Mouse (Mus musculus): ENCODE data around the gene 4833423E24Rik. TPM values are rescaled to one million over a fixed set of nuclear protein-coding genes. Genes with fewer than 3 reads are reported as not detected.

4833423E24Rik gene
- polyA plus RNA-seq (2014; fragmentation: Nextera tagmentation; extraction: Ambion mirVana), result not detected in 2 replicates

- DNase-seq (ENCODE audit: low spot score) (no peak), ATAC-seq (ENCODE audit: insufficient read depth, low FRiP score, low TSS enrichment) (no peak)
- Histone ChIP-seq H3K27me3 (ENCODE audit: control insufficient read depth, insufficient read depth, low read length) (no peaks in the 10 kb centered on the region), H3K4me1 (ENCODE audit: control insufficient read depth, insufficient read depth, low read length) (no peaks in the 10 kb centered on the region), H3K9me3 (ENCODE audit: control insufficient read depth, low read length) (no peaks in the 10 kb centered on the region), H3K36me3 (ENCODE audit: control insufficient read depth, insufficient read depth, low read length) (no peaks in the 10 kb centered on the region), H3K4me2 (ENCODE audit: low read depth) (no peak within 1 kb of the TSS), H3K9ac (ENCODE audit: low read length) (no peak within 1 kb of the TSS), H3K27ac (ENCODE audit: low read depth, low read length) (no peak within 1 kb of the TSS), H3K4me3 (ENCODE audit: low read depth, low read length) (no peak within 1 kb of the TSS)
- WGBS, result 50% methylated on average over 3 of the region's 4 CpGs
These were observed at the start of gene 4833423E24Rik for GRCm38 (mm10) chr2:85518879-85519278. 4833423E24Rik (minus strand) TSS chr2:85519024.

- DNase-seq (ENCODE audit: low spot score) (peak; percentile 42), ATAC-seq (ENCODE audit: insufficient read depth, low FRiP score, low TSS enrichment) (peak; percentile 83)
- Histone ChIP-seq H3K4me2 (ENCODE audit: low read depth) (no peak overlapping the region), H3K9me3 (ENCODE audit: control insufficient read depth, low read length) (no peaks in the 10 kb centered on the region), H3K4me3 (ENCODE audit: low read depth, low read length) (no peak overlapping the region), H3K9ac (ENCODE audit: low read length) (no peak overlapping the region), H3K36me3 (ENCODE audit: control insufficient read depth, insufficient read depth, low read length) (no peaks in the 10 kb centered on the region), H3K27ac (ENCODE audit: low read depth, low read length) (no peak overlapping the region), H3K27me3 (ENCODE audit: control insufficient read depth, insufficient read depth, low read length) (no peaks in the 10 kb centered on the region), H3K4me1 (ENCODE audit: control insufficient read depth, insufficient read depth, low read length) (no peaks in the 10 kb centered on the region)
- 24% methylated on average over 4 of the region's 4 CpGs for WGBS
These were observed 42.4 kb upstream of the 4833423E24Rik start for GRCm38 (mm10) chr2:85561187-85561586.

GRCm38 (mm10) chr2:85560226-85560625, 41.4 kb upstream of the 4833423E24Rik start:
- 74% methylated on average over 4 of the region's 4 CpGs for WGBS

GRCm38 (mm10) chr2:85554806-85555205, 36.0 kb upstream of the 4833423E24Rik start:
- DNase-seq (ENCODE audit: low spot score) (no peak), ATAC-seq (ENCODE audit: insufficient read depth, low FRiP score, low TSS enrichment) (no peak)
- Histone ChIP-seq H3K9me3 (ENCODE audit: control insufficient read depth, low read length) (no peaks in the 10 kb centered on the region), H3K27me3 (ENCODE audit: control insufficient read depth, insufficient read depth, low read length) (no peaks in the 10 kb centered on the region), H3K36me3 (ENCODE audit: control insufficient read depth, insufficient read depth, low read length) (no peaks in the 10 kb centered on the region), H3K4me1 (ENCODE audit: control insufficient read depth, insufficient read depth, low read length) (no peaks in the 10 kb centered on the region), H3K27ac (ENCODE audit: low read depth, low read length) (no peak overlapping the region), H3K4me2 (ENCODE audit: low read depth) (no peak overlapping the region), H3K9ac (ENCODE audit: low read length) (no peak overlapping the region), H3K4me3 (ENCODE audit: low read depth, low read length) (no peak overlapping the region)
- 74% methylated on average over 1 of the region's 1 CpGs for WGBS

More at GRCm38 (mm10) chr2:85560226-85560625, 41.4 kb upstream of the 4833423E24Rik start:
- H3K36me3 ChIP-seq (ENCODE audit: control insufficient read depth, insufficient read depth, low read length), result no peaks in the 10 kb centered on the region
- DNase-seq (ENCODE audit: low spot score) (no peak), ATAC-seq (ENCODE audit: insufficient read depth, low FRiP score, low TSS enrichment) (no peak)
- H3K4me2 ChIP-seq (ENCODE audit: low read depth), result no peak overlapping the region
- H3K9me3 ChIP-seq (ENCODE audit: control insufficient read depth, low read length), result no peaks in the 10 kb centered on the region
- no peak overlapping the region for H3K27ac ChIP-seq (ENCODE audit: low read depth, low read length)
- H3K4me3 ChIP-seq (ENCODE audit: low read depth, low read length), result no peak overlapping the region
- no peaks in the 10 kb centered on the region for H3K4me1 ChIP-seq (ENCODE audit: control insufficient read depth, insufficient read depth, low read length)
- H3K27me3 ChIP-seq (ENCODE audit: control insufficient read depth, insufficient read depth, low read length), result no peaks in the 10 kb centered on the region
- H3K9ac ChIP-seq (ENCODE audit: low read length), result no peak overlapping the region

DNA sequence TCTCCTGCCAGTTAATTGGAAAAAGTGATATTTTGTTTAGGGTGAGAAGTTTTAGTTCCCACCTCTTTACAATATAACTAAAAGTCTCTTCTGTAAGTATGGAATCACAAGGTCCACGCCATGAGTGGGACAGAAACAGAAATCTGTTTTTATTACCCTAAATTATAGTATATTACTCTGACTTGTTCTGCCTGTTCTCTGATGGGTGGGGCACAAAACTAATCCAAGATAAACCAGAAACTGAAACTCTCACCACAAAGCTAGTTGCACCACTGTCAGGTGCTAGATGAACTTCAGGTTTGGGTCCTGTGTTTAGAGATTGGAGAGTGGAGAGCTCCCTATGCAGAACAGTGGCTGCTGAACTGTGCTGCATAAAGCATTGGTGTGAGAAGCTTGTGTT, 15.1 kb upstream of the 4833423E24Rik start:
- DNase-seq (ENCODE audit: low spot score) (no peak), ATAC-seq (ENCODE audit: insufficient read depth, low FRiP score, low TSS enrichment) (no peak)
- 85% methylated on average over 1 of the region's 1 CpGs for WGBS
- no peak overlapping the region for H3K9ac ChIP-seq (ENCODE audit: low read length)
- no peaks in the 10 kb centered on the region for H3K27me3 ChIP-seq (ENCODE audit: control insufficient read depth, insufficient read depth, low read length)
- H3K4me3 ChIP-seq (ENCODE audit: low read depth, low read length), result no peak overlapping the region
- H3K27ac ChIP-seq (ENCODE audit: low read depth, low read length), result no peak overlapping the region
- H3K36me3 ChIP-seq (ENCODE audit: control insufficient read depth, insufficient read depth, low read length), result no peaks in the 10 kb centered on the region
- no peak overlapping the region for H3K4me2 ChIP-seq (ENCODE audit: low read depth)
- H3K4me1 ChIP-seq (ENCODE audit: control insufficient read depth, insufficient read depth, low read length), result no peaks in the 10 kb centered on the region
- H3K9me3 ChIP-seq (ENCODE audit: control insufficient read depth, low read length), result no peaks in the 10 kb centered on the region

- Histone ChIP-seq H3K36me3 (ENCODE audit: control insufficient read depth, insufficient read depth, low read length) (no peaks in the 10 kb centered on the region), H3K4me2 (ENCODE audit: low read depth) (no peak overlapping the region), H3K9ac (ENCODE audit: low read length) (no peak overlapping the region), H3K4me3 (ENCODE audit: low read depth, low read length) (no peak overlapping the region), H3K27ac (ENCODE audit: low read depth, low read length) (no peak overlapping the region), H3K4me1 (ENCODE audit: control insufficient read depth, insufficient read depth, low read length) (no peaks in the 10 kb centered on the region), H3K27me3 (ENCODE audit: control insufficient read depth, insufficient read depth, low read length) (no peaks in the 10 kb centered on the region), H3K9me3 (ENCODE audit: control insufficient read depth, low read length) (no peaks in the 10 kb centered on the region)
- ATAC-seq (ENCODE audit: insufficient read depth, low FRiP score, low TSS enrichment) (no peak), DNase-seq (ENCODE audit: low spot score) (no peak)
- WGBS, result 82% methylated on average over 2 of the region's 2 CpGs
These were observed 13.4 kb upstream of the 4833423E24Rik start for GRCm38 (mm10) chr2:85532082-85532778.

GRCm38 (mm10) chr2:85522859-85523489, 4.2 kb upstream of the 4833423E24Rik start:
- Histone ChIP-seq H3K4me3 (ENCODE audit: low read depth, low read length) (no peak overlapping the region), H3K9ac (ENCODE audit: low read length) (no peak overlapping the region), H3K4me2 (ENCODE audit: low read depth) (no peak overlapping the region), H3K27ac (ENCODE audit: low read depth, low read length) (no peak overlapping the region), H3K27me3 (ENCODE audit: control insufficient read depth, insufficient read depth, low read length) (no peaks in the 10 kb centered on the region), H3K4me1 (ENCODE audit: control insufficient read depth, insufficient read depth, low read length) (no peaks in the 10 kb centered on the region), H3K36me3 (ENCODE audit: control insufficient read depth, insufficient read depth, low read length) (no peaks in the 10 kb centered on the region), H3K9me3 (ENCODE audit: control insufficient read depth, low read length) (no peaks in the 10 kb centered on the region)
- 82% methylated on average over 2 of the region's 2 CpGs for WGBS
- no peak for DNase-seq (ENCODE audit: low spot score)
- ATAC-seq (ENCODE audit: insufficient read depth, low FRiP score, low TSS enrichment), result no peak

DNA sequence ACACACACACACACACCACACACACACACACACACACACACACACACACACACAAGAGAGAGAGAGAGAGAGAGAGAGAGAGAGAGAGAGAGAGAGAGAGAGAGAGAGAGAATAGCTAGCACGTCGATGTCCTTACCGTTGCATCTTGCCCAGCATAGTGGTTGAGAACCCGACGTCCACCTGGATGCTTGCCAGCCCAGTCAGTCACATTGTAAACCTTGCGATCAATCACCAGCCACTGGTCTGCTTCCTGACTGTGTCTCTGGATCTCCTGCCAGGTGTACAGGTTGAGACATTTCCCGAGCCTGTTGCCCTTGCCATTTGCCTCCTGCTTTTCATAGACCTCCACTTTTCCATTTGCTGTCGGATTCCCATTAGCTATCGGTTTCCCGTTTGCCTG, 532 bp downstream of the 4833423E24Rik start:
- 88% methylated on average over 10 of the region's 10 CpGs for WGBS
- ATAC-seq (ENCODE audit: insufficient read depth, low FRiP score, low TSS enrichment) (no peak), DNase-seq (ENCODE audit: low spot score) (no peak)
- Histone ChIP-seq H3K9me3 (ENCODE audit: control insufficient read depth, low read length) (no peaks in the 10 kb centered on the region), H3K4me2 (ENCODE audit: low read depth) (no peak overlapping the region), H3K27me3 (ENCODE audit: control insufficient read depth, insufficient read depth, low read length) (no peaks in the 10 kb centered on the region), H3K36me3 (ENCODE audit: control insufficient read depth, insufficient read depth, low read length) (no peaks in the 10 kb centered on the region), H3K9ac (ENCODE audit: low read length) (no peak overlapping the region), H3K4me3 (ENCODE audit: low read depth, low read length) (no peak overlapping the region), H3K4me1 (ENCODE audit: control insufficient read depth, insufficient read depth, low read length) (no peaks in the 10 kb centered on the region), H3K27ac (ENCODE audit: low read depth, low read length) (no peak overlapping the region)

DNA sequence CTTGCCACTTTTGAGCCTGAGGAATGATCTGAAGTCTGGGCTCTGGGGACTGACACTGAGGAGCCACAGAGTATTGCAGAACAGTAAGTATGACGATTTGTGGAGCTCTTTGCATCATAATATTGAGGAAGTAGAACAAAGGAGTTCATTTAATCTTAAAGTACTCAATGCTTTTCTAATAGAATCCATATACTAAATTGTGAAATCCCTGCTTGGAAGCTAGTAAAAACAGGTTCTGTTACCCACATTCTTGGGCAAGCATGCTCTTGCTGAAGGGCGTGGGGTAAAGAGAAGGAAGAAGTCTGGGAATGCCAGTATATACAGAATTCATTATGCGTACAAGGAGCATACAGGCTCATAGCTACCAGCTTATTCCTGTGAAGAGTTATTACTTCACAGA, 8.4 kb downstream of the 4833423E24Rik start:
- H3K27ac ChIP-seq (ENCODE audit: low read depth, low read length), result no peak overlapping the region
- no peaks in the 10 kb centered on the region for H3K27me3 ChIP-seq (ENCODE audit: control insufficient read depth, insufficient read depth, low read length)
- H3K4me3 ChIP-seq (ENCODE audit: low read depth, low read length), result no peak overlapping the region
- H3K4me1 ChIP-seq (ENCODE audit: control insufficient read depth, insufficient read depth, low read length), result no peaks in the 10 kb centered on the region
- no peaks in the 10 kb centered on the region for H3K36me3 ChIP-seq (ENCODE audit: control insufficient read depth, insufficient read depth, low read length)
- H3K9ac ChIP-seq (ENCODE audit: low read length), result no peak overlapping the region
- no peak for DNase-seq (ENCODE audit: low spot score)
- ATAC-seq (ENCODE audit: insufficient read depth, low FRiP score, low TSS enrichment), result no peak
- WGBS, result 81% methylated on average over 3 of the region's 3 CpGs
- H3K9me3 ChIP-seq (ENCODE audit: control insufficient read depth, low read length), result no peaks in the 10 kb centered on the region
- no peak overlapping the region for H3K4me2 ChIP-seq (ENCODE audit: low read depth)

All from neural tube, embryonic 11.5 days (tissue).